Mouse (Mus musculus): ENCODE measurements at regions not wholly inside any gene's neighbourhood (a gene's known extent, or its start where the extent isn't known, plus 50 kb on each side); places are given as distances from the start of the nearest gene placed in this dataset.

- no peak for TF ChIP-seq CTCF (IDR thresholded peaks at IDR 0.05; ENCODE audit: borderline replicate concordance, control insufficient read depth, extremely low read depth, insufficient read depth, low read length, poor library complexity)
- no peak for TF ChIP-seq POLR2A (IDR thresholded peaks at IDR 0.05; ENCODE audit: control insufficient read depth, extremely low read depth, insufficient read depth, low read length, poor library complexity)
Observed at GRCm38 (mm10) chr10:95758181-95758580, 84.5 kb downstream of the Gm33543 start.
